Mouse (Mus musculus) heart, embryonic 13.5 days (tissue): ENCODE measurements around the gene Ispd. TPM values are rescaled to one million over a fixed set of nuclear protein-coding genes. Genes with fewer than 3 reads are reported as not detected.
A peak's percentile ranks its signal among the peaks of the same experiment; 100 is the strongest.

ENCODE experiments used
- ATAC-seq: fragments of 200-750 bp; cut with Nextera tagmentation; 2 replicates; pipeline ENCODE4 v1.8.0; 2017; ENCODE audit warnings: moderate TSS enrichment; ENCODE audit not compliant: insufficient number of reproducible peaks, low FRiP score, low TSS enrichment; ENCODE audit errors: extremely low read depth
- H3K27ac ChIP-seq: fragments of 300-500 bp; sonication (generic); replicated peaks from 2 replicates; pipeline ENCODE4 v1.5.1; 2015; ENCODE audit warnings: moderate library complexity, mild to moderate bottlenecking, inconsistent platforms
- H3K27me3 ChIP-seq: fragments of 300-500 bp; sonication (generic); replicated peaks from 2 replicates; pipeline ENCODE4 v1.6.1; 2015; ENCODE audit warnings: mild to moderate bottlenecking, inconsistent platforms
- H3K36me3 ChIP-seq: fragments of 300-500 bp; sonication (generic); 2 replicates; pipeline ENCODE4 v1.6.1; 2015; ENCODE audit warnings: mild to moderate bottlenecking, inconsistent platforms
- H3K4me1 ChIP-seq: fragments of 300-500 bp; sonication (generic); 2 replicates; pipeline ENCODE4 v1.6.1; 2015; ENCODE audit warnings: inconsistent platforms
- H3K4me2 ChIP-seq: fragments of 300-500 bp; sonication (generic); 2 replicates; pipeline ENCODE4 v1.6.1; 2015; ENCODE audit warnings: inconsistent platforms, mild to moderate bottlenecking, moderate library complexity
- H3K4me3 ChIP-seq: fragments of 300-500 bp; sonication (generic); 2 replicates; pipeline ENCODE4 v1.5.1; 2015; ENCODE audit warnings: moderate library complexity, mild to moderate bottlenecking, inconsistent platforms
- H3K9ac ChIP-seq: fragments of 300-500 bp; sonication (generic); 2 replicates; pipeline ENCODE4 v1.6.1; 2015; ENCODE audit warnings: inconsistent platforms, mild to moderate bottlenecking, moderate library complexity
- H3K9me3 ChIP-seq: fragments of 300-500 bp; sonication (generic); 2 replicates; pipeline ENCODE4 v1.6.1; 2016; ENCODE audit warnings: inconsistent platforms
- WGBS: fragments of 180-500 bp; shearing (Covaris S2); methylation state at CpG from one replicate; pipeline ENCODE4 v1.1.7; 2015; ENCODE audit warnings: mixed read lengths; 5-methylcytosine and 5-hydroxymethylcytosine counted together
- polyA plus RNA-seq: library from polyadenylated mRNA; unstranded; fragments of >200 nt; fragmentation: Nextera tagmentation; extraction: Ambion mirVana; gene quantifications from 2 replicates; pipeline ENCODE4 v1.2.1, GENCODE M21; 2015

Ispd gene
- polyA plus RNA-seq, 1 experiment from 2014 or later: 9.9 TPM

GRCm38 (mm10) chr12:36471411-36471810 lies 90.2 kb downstream of the Ispd start:
- no peak overlapping the region for H3K27ac ChIP-seq
- peaks cover 7% of the 10 kb centered on the region for H3K4me1 ChIP-seq
- 79% methylated on average over 4 of the region's 4 CpGs for WGBS
- H3K27me3 ChIP-seq: no peaks in the 10 kb centered on the region
- H3K36me3 ChIP-seq: no peaks in the 10 kb centered on the region
- H3K9me3 ChIP-seq: no peaks in the 10 kb centered on the region
- no peak overlapping the region for H3K4me3 ChIP-seq
- H3K9ac ChIP-seq: no peak overlapping the region
- no peak overlapping the region for H3K4me2 ChIP-seq
- no peak for ATAC-seq

- no peak for ATAC-seq
- no peaks in the 10 kb centered on the region for H3K36me3 ChIP-seq
- WGBS: 76% methylated on average over 3 of the region's 3 CpGs
- no peak overlapping the region for H3K4me3 ChIP-seq
- H3K9me3 ChIP-seq: no peaks in the 10 kb centered on the region
- H3K4me2 ChIP-seq: no peak overlapping the region
- no peak overlapping the region for H3K27ac ChIP-seq
- no peaks in the 10 kb centered on the region for H3K27me3 ChIP-seq
- H3K9ac ChIP-seq: no peak overlapping the region
- H3K4me1 ChIP-seq: peaks cover 18% of the 10 kb centered on the region
Observed at GRCm38 (mm10) chr12:36474171-36474570, 92.9 kb downstream of the Ispd start.

- Histone ChIP-seq H3K9me3 (no peaks in the 10 kb centered on the region), H3K4me2 (no peak overlapping the region), H3K9ac (no peak overlapping the region), H3K27me3 (no peaks in the 10 kb centered on the region), H3K4me1 (peaks cover 18% of the 10 kb centered on the region), H3K4me3 (no peak overlapping the region), H3K36me3 (no peaks in the 10 kb centered on the region), H3K27ac (no peak overlapping the region)
- 81% methylated on average over 4 of the region's 4 CpGs for WGBS
- no peak for ATAC-seq
Observed at GRCm38 (mm10) chr12:36475269-36475668, 94.0 kb downstream of the Ispd start.

GRCm38 (mm10) chr12:36476476-36476875 lies 95.2 kb downstream of the Ispd start:
- Histone ChIP-seq H3K27me3 (no peaks in the 10 kb centered on the region), H3K27ac (peak overlapping the region; percentile 37; the same call in 1 of the 2 replicates), H3K9me3 (no peaks in the 10 kb centered on the region), H3K4me3 (no peak overlapping the region), H3K9ac (no peak overlapping the region), H3K4me1 (peaks cover 18% of the 10 kb centered on the region), H3K4me2 (no peak overlapping the region), H3K36me3 (no peaks in the 10 kb centered on the region)
- no peak for ATAC-seq
- 44% methylated on average over 5 of the region's 5 CpGs for WGBS

GRCm38 (mm10) chr12:36477501-36477900 lies 96.3 kb downstream of the Ispd start:
- no peaks in the 10 kb centered on the region for H3K36me3 ChIP-seq
- H3K4me3 ChIP-seq: no peak overlapping the region
- no peaks in the 10 kb centered on the region for H3K9me3 ChIP-seq
- no peak overlapping the region for H3K9ac ChIP-seq
- H3K27ac ChIP-seq: peak overlapping the region; percentile 48; the same call in 1 of the 2 replicates
- WGBS: 36% methylated on average over 6 of the region's 6 CpGs
- H3K27me3 ChIP-seq: no peaks in the 10 kb centered on the region
- H3K4me1 ChIP-seq: peaks cover 18% of the 10 kb centered on the region
- no peak overlapping the region for H3K4me2 ChIP-seq
- ATAC-seq: no peak

- no peak for ATAC-seq
Observed at GRCm38 (mm10) chr12:36477926-36478325, 96.7 kb downstream of the Ispd start.

GRCm38 (mm10) chr12:36481742-36482141 lies 100.5 kb downstream of the Ispd start:
- WGBS: 87% methylated on average over 3 of the region's 3 CpGs
- no peaks in the 10 kb centered on the region for H3K36me3 ChIP-seq
- H3K4me2 ChIP-seq: no peak overlapping the region
- no peaks in the 10 kb centered on the region for H3K9me3 ChIP-seq
- H3K4me1 ChIP-seq: peaks cover 8% of the 10 kb centered on the region
- no peak for ATAC-seq
- H3K27ac ChIP-seq: no peak overlapping the region
- no peak overlapping the region for H3K4me3 ChIP-seq
- no peaks in the 10 kb centered on the region for H3K27me3 ChIP-seq
- H3K9ac ChIP-seq: no peak overlapping the region

More at GRCm38 (mm10) chr12:36477926-36478325, 96.7 kb downstream of the Ispd start:
- no peaks in the 10 kb centered on the region for H3K36me3 ChIP-seq
- WGBS: 62% methylated on average over 3 of the region's 3 CpGs
- H3K9me3 ChIP-seq: no peaks in the 10 kb centered on the region
- H3K27ac ChIP-seq: no peak overlapping the region
- H3K4me3 ChIP-seq: no peak overlapping the region
- no peak overlapping the region for H3K4me2 ChIP-seq
- H3K9ac ChIP-seq: no peak overlapping the region
- no peaks in the 10 kb centered on the region for H3K27me3 ChIP-seq
- peaks cover 18% of the 10 kb centered on the region for H3K4me1 ChIP-seq

GRCm38 (mm10) chr12:36483346-36483745 lies 102.1 kb downstream of the Ispd start:
- no peaks in the 10 kb centered on the region for H3K36me3 ChIP-seq
- no peak overlapping the region for H3K4me3 ChIP-seq
- no peak overlapping the region for H3K27ac ChIP-seq
- H3K9ac ChIP-seq: no peak overlapping the region
- H3K4me2 ChIP-seq: no peak overlapping the region
- no peaks in the 10 kb centered on the region for H3K27me3 ChIP-seq
- 43% methylated on average over 2 of the region's 2 CpGs for WGBS
- no peak for ATAC-seq
- H3K4me1 ChIP-seq: no peaks in the 10 kb centered on the region
- no peaks in the 10 kb centered on the region for H3K9me3 ChIP-seq

GRCm38 (mm10) chr12:36497565-36497964 lies 116.3 kb downstream of the Ispd start:
- Histone ChIP-seq H3K4me1 (no peaks in the 10 kb centered on the region), H3K9me3 (no peaks in the 10 kb centered on the region), H3K27me3 (no peaks in the 10 kb centered on the region), H3K4me2 (no peak overlapping the region), H3K27ac (no peak overlapping the region), H3K4me3 (no peak overlapping the region), H3K36me3 (no peaks in the 10 kb centered on the region), H3K9ac (no peak overlapping the region)
- ATAC-seq: no peak
- WGBS: 67% methylated on average over 3 of the region's 3 CpGs

GRCm38 (mm10) chr12:36507111-36507903 lies 126.1 kb downstream of the Ispd start:
- ATAC-seq: no peak
- WGBS: 83% methylated on average over 7 of the region's 7 CpGs

GRCm38 (mm10) chr12:36509954-36510642 lies 128.8 kb downstream of the Ispd start:
- Histone ChIP-seq H3K9ac (no peak overlapping the region), H3K4me3 (no peak overlapping the region), H3K27ac (no peak overlapping the region), H3K4me1 (no peaks in the 10 kb centered on the region), H3K36me3 (no peaks in the 10 kb centered on the region), H3K27me3 (no peaks in the 10 kb centered on the region), H3K9me3 (no peaks in the 10 kb centered on the region), H3K4me2 (no peak overlapping the region)
- WGBS: 74% methylated on average over 10 of the region's 10 CpGs
- no peak for ATAC-seq

More at GRCm38 (mm10) chr12:36507111-36507903, 126.1 kb downstream of the Ispd start:
- H3K4me3 ChIP-seq: no peak overlapping the region
- H3K9ac ChIP-seq: no peak overlapping the region
- H3K27ac ChIP-seq: no peak overlapping the region
- H3K4me2 ChIP-seq: no peak overlapping the region
- H3K36me3 ChIP-seq: no peaks in the 10 kb centered on the region
- no peaks in the 10 kb centered on the region for H3K4me1 ChIP-seq
- H3K9me3 ChIP-seq: no peaks in the 10 kb centered on the region
- H3K27me3 ChIP-seq: no peaks in the 10 kb centered on the region
